Mouse (Mus musculus): ENCODE measurements around the gene Gm11554. TPM values are rescaled to one million over a fixed set of nuclear protein-coding genes. Genes with fewer than 3 reads are reported as not detected.
"Not testable (repeated sequence)": the region's sequence is repeated elsewhere in the genome, so short reads cannot be mapped to it uniquely, and the experiment has no call there.

The Gm11554 gene
- not detected in 2 replicates for polyA plus RNA-seq (2015; fragmentation: Nextera tagmentation; extraction: Ambion mirVana)

GRCm38 (mm10) chr11:99804346-99804745 lies at the start of gene Gm11554:
Gene Gm11554, minus strand, starts transcription at chr11:99804446.
- not testable (repeated sequence) for DNase-seq (ENCODE audit: low spot score)

- DNase-seq (ENCODE audit: low spot score), result no peak
Observed at GRCm38 (mm10) chr11:99851508-99851907, 47.3 kb upstream of the Gm11554 start, which contains the start of gene Krtap4-16. Gene Krtap4-16, minus strand, starts transcription at chr11:99851608.

- DNase-seq (ENCODE audit: low spot score), result no peak
Observed at GRCm38 (mm10) chr11:99846746-99847145, 42.5 kb upstream of the Gm11554 start.

- DNase-seq (ENCODE audit: low spot score), result no peak
Observed at GRCm38 (mm10) chr11:99842185-99842584, 37.9 kb upstream of the Gm11554 start.

- DNase-seq (ENCODE audit: low spot score), result no peak
Observed at GRCm38 (mm10) chr11:99837966-99838365, 33.7 kb upstream of the Gm11554 start, which contains the start of gene 2300003K06Rik. Gene 2300003K06Rik, minus strand, starts transcription at chr11:99838066.

GRCm38 (mm10) chr11:99815566-99815965 lies 11.3 kb upstream of the Gm11554 start, which contains the start of gene Gm11564:
Gene Gm11564, minus strand, starts transcription at chr11:99815666.
- DNase-seq (ENCODE audit: low spot score), result not testable (repeated sequence)

GRCm38 (mm10) chr11:99809792-99810191 lies 5.5 kb upstream of the Gm11554 start, which contains the start of gene Krtap4-13:
Gene Krtap4-13, minus strand, starts transcription at chr11:99809892.
- DNase-seq (ENCODE audit: low spot score), result not testable (repeated sequence)

GRCm38 (mm10) chr11:99798832-99799231 lies 5.4 kb downstream of the Gm11554 start, which contains the start of gene Gm11569:
Gene Gm11569, minus strand, starts transcription at chr11:99798932.
- not testable (repeated sequence) for DNase-seq (ENCODE audit: low spot score)

- DNase-seq (ENCODE audit: low spot score), result no peak
Observed at GRCm38 (mm10) chr11:99793367-99793766, 10.9 kb downstream of the Gm11554 start, which contains the start of gene Gm11596. Gene Gm11596, minus strand, starts transcription at chr11:99793467.

GRCm38 (mm10) chr11:99784900-99785299 lies 19.3 kb downstream of the Gm11554 start, which contains the start of gene Krtap4-9:
Gene Krtap4-9, plus strand, starts transcription at chr11:99785200.
- DNase-seq (ENCODE audit: low spot score), result not testable (repeated sequence)

- no peak for DNase-seq (ENCODE audit: low spot score)
Observed at GRCm38 (mm10) chr11:99780604-99781003, 23.6 kb downstream of the Gm11554 start, which contains the start of gene Krtap4-8. Gene Krtap4-8, minus strand, starts transcription at chr11:99780704.

- DNase-seq (ENCODE audit: low spot score), result no peak
Observed at GRCm38 (mm10) chr11:99778401-99778800, 25.8 kb downstream of the Gm11554 start.

- not testable (repeated sequence) for DNase-seq (ENCODE audit: low spot score)
Observed at GRCm38 (mm10) chr11:99772813-99773212, 31.4 kb downstream of the Gm11554 start, which contains the start of gene Gm11595. Gene Gm11595, minus strand, starts transcription at chr11:99772913.

- no peak for DNase-seq (ENCODE audit: low spot score)
Observed at GRCm38 (mm10) chr11:99768410-99768809, 35.8 kb downstream of the Gm11554 start.

GRCm38 (mm10) chr11:99758877-99759276 lies 45.4 kb downstream of the Gm11554 start:
- no peak for DNase-seq (ENCODE audit: low spot score)

Other genes starting within 250 kb of the Gm11554 start
- gene Krtap3-2, start 247.6 kb downstream of the Gm11554 start, polyA plus RNA-seq (2015; fragmentation: Nextera tagmentation; extraction: Ambion mirVana), result not detected in 2 replicates
- not detected in 2 replicates for gene Gm11939, start 245.0 kb downstream of the Gm11554 start, polyA plus RNA-seq (2015; fragmentation: Nextera tagmentation; extraction: Ambion mirVana)
- gene Krtap3-1, start 237.8 kb downstream of the Gm11554 start, polyA plus RNA-seq (2015; fragmentation: Nextera tagmentation; extraction: Ambion mirVana), result not detected in 2 replicates
- gene Krtap1-5, start 223.4 kb downstream of the Gm11554 start, polyA plus RNA-seq (2015; fragmentation: Nextera tagmentation; extraction: Ambion mirVana), result not detected in 2 replicates
- not detected in 2 replicates for gene Krtap1-4, start 220.8 kb downstream of the Gm11554 start, polyA plus RNA-seq (2015; fragmentation: Nextera tagmentation; extraction: Ambion mirVana)
- gene Krtap1-3, start 213.1 kb downstream of the Gm11554 start, polyA plus RNA-seq (2015; fragmentation: Nextera tagmentation; extraction: Ambion mirVana), result not detected in 2 replicates
- gene Krtap9-3, start 206.3 kb downstream of the Gm11554 start, polyA plus RNA-seq (2015; fragmentation: Nextera tagmentation; extraction: Ambion mirVana), result not detected in 2 replicates
- not detected in 2 replicates for gene Gm11938, start 201.1 kb downstream of the Gm11554 start, polyA plus RNA-seq (2015; fragmentation: Nextera tagmentation; extraction: Ambion mirVana)
- gene Gm11937, start 194.3 kb downstream of the Gm11554 start, polyA plus RNA-seq (2015; fragmentation: Nextera tagmentation; extraction: Ambion mirVana), result not detected in 2 replicates
- not detected in 2 replicates for gene Krtap2-4, start 189.6 kb downstream of the Gm11554 start, polyA plus RNA-seq (2015; fragmentation: Nextera tagmentation; extraction: Ambion mirVana)
- gene Gm11562, start 184.0 kb downstream of the Gm11554 start, polyA plus RNA-seq (2015; fragmentation: Nextera tagmentation; extraction: Ambion mirVana), result 0.27 TPM in 1 of 2 replicates, not detected in the other
- gene Krtap4-1, start 176.2 kb downstream of the Gm11554 start, polyA plus RNA-seq (2015; fragmentation: Nextera tagmentation; extraction: Ambion mirVana), result not detected in 2 replicates
- not detected in 2 replicates for gene Krtap4-2, start 169.4 kb downstream of the Gm11554 start, polyA plus RNA-seq (2015; fragmentation: Nextera tagmentation; extraction: Ambion mirVana)
- gene Krtap4-7, start 160.4 kb downstream of the Gm11554 start, polyA plus RNA-seq (2015; fragmentation: Nextera tagmentation; extraction: Ambion mirVana), result not detected in 2 replicates
- not detected in 2 replicates for gene Gm11555, start 154.2 kb downstream of the Gm11554 start, polyA plus RNA-seq (2015; fragmentation: Nextera tagmentation; extraction: Ambion mirVana)
- gene Gm11563, start 145.5 kb downstream of the Gm11554 start, polyA plus RNA-seq (2015; fragmentation: Nextera tagmentation; extraction: Ambion mirVana), result not detected in 2 replicates
- gene Krtap4-6, start 138.5 kb downstream of the Gm11554 start, polyA plus RNA-seq (2015; fragmentation: Nextera tagmentation; extraction: Ambion mirVana), result not detected in 2 replicates
- gene Gm14190, start 113.7 kb downstream of the Gm11554 start, polyA plus RNA-seq (2015; fragmentation: Nextera tagmentation; extraction: Ambion mirVana), result not detected in 2 replicates
- gene Gm14180, start 70.2 kb downstream of the Gm11554 start, polyA plus RNA-seq (2015; fragmentation: Nextera tagmentation; extraction: Ambion mirVana), result not detected in 2 replicates
- gene Gm11595, start 31.5 kb downstream of the Gm11554 start, polyA plus RNA-seq (2015; fragmentation: Nextera tagmentation; extraction: Ambion mirVana), result not detected in 2 replicates
- gene Krtap4-8, start 23.7 kb downstream of the Gm11554 start, polyA plus RNA-seq (2015; fragmentation: Nextera tagmentation; extraction: Ambion mirVana), result not detected in 2 replicates
- not detected in 2 replicates for gene Krtap4-9, start 19.2 kb downstream of the Gm11554 start, polyA plus RNA-seq (2015; fragmentation: Nextera tagmentation; extraction: Ambion mirVana)
- not detected in 2 replicates for gene Gm11596, start 11.0 kb downstream of the Gm11554 start, polyA plus RNA-seq (2015; fragmentation: Nextera tagmentation; extraction: Ambion mirVana)
- gene Gm11569, start 5.5 kb downstream of the Gm11554 start, polyA plus RNA-seq (2015; fragmentation: Nextera tagmentation; extraction: Ambion mirVana), result not detected in 2 replicates
- not detected in 2 replicates for gene Krtap4-13, start 5.4 kb upstream of the Gm11554 start, polyA plus RNA-seq (2015; fragmentation: Nextera tagmentation; extraction: Ambion mirVana)
- not detected in 2 replicates for gene Gm11564, start 11.2 kb upstream of the Gm11554 start, polyA plus RNA-seq (2015; fragmentation: Nextera tagmentation; extraction: Ambion mirVana)
- gene 2300003K06Rik, start 33.6 kb upstream of the Gm11554 start, polyA plus RNA-seq (2015; fragmentation: Nextera tagmentation; extraction: Ambion mirVana), result not detected in 2 replicates
- not detected in 2 replicates for gene Krtap4-16, start 47.2 kb upstream of the Gm11554 start, polyA plus RNA-seq (2015; fragmentation: Nextera tagmentation; extraction: Ambion mirVana)
- not detected in 2 replicates for gene Gm11568, start 53.5 kb upstream of the Gm11554 start, polyA plus RNA-seq (2015; fragmentation: Nextera tagmentation; extraction: Ambion mirVana)
- not detected in 2 replicates for gene Gm11559, start 60.0 kb upstream of the Gm11554 start, polyA plus RNA-seq (2015; fragmentation: Nextera tagmentation; extraction: Ambion mirVana)
- gene Krtap9-1, start 68.9 kb upstream of the Gm11554 start, polyA plus RNA-seq (2015; fragmentation: Nextera tagmentation; extraction: Ambion mirVana), result not detected in 2 replicates
- gene Gm11567, start 74.7 kb upstream of the Gm11554 start, polyA plus RNA-seq (2015; fragmentation: Nextera tagmentation; extraction: Ambion mirVana), result not detected in 2 replicates
- gene Krtap31-1, start 103.5 kb upstream of the Gm11554 start, polyA plus RNA-seq (2015; fragmentation: Nextera tagmentation; extraction: Ambion mirVana), result not detected in 2 replicates
- gene Gm11565, start 110.3 kb upstream of the Gm11554 start, polyA plus RNA-seq (2015; fragmentation: Nextera tagmentation; extraction: Ambion mirVana), result 0.14 TPM in 1 of 2 replicates, not detected in the other
- not detected in 2 replicates for gene Krtap31-2, start 131.8 kb upstream of the Gm11554 start, polyA plus RNA-seq (2015; fragmentation: Nextera tagmentation; extraction: Ambion mirVana)
- not detected in 2 replicates for gene Krtap9-5, start 144.0 kb upstream of the Gm11554 start, polyA plus RNA-seq (2015; fragmentation: Nextera tagmentation; extraction: Ambion mirVana)
- not detected in 2 replicates for gene Krtap29-1, start 174.6 kb upstream of the Gm11554 start, polyA plus RNA-seq (2015; fragmentation: Nextera tagmentation; extraction: Ambion mirVana)
- gene Krtap16-1, start 182.2 kb upstream of the Gm11554 start, polyA plus RNA-seq (2015; fragmentation: Nextera tagmentation; extraction: Ambion mirVana), result not detected in 2 replicates
- gene Krtap17-1, start 189.5 kb upstream of the Gm11554 start, polyA plus RNA-seq (2015; fragmentation: Nextera tagmentation; extraction: Ambion mirVana), result 0.23 TPM in 1 of 2 replicates, not detected in the other
- 0.10 and 0.29 TPM in 2 replicates for gene Krt33a, start 211.8 kb upstream of the Gm11554 start, polyA plus RNA-seq (2015; fragmentation: Nextera tagmentation; extraction: Ambion mirVana)
- gene Krt33b, start 225.4 kb upstream of the Gm11554 start, polyA plus RNA-seq (2015; fragmentation: Nextera tagmentation; extraction: Ambion mirVana), result 0.26 and 0.30 TPM in 2 replicates
- 0.10 TPM in 1 of 2 replicates, not detected in the other for gene Krt34, start 237.1 kb upstream of the Gm11554 start, polyA plus RNA-seq (2015; fragmentation: Nextera tagmentation; extraction: Ambion mirVana)
- gene Krt31, start 246.1 kb upstream of the Gm11554 start, polyA plus RNA-seq (2015; fragmentation: Nextera tagmentation; extraction: Ambion mirVana), result 0.12 and 0.14 TPM in 2 replicates

Measured in thymus, postnatal 0 days (tissue).